Mouse (Mus musculus) heart, adult 2 months (tissue): ENCODE results near the gene Emid1.
A peak's percentile ranks its signal among the peaks of the same experiment; 100 is the strongest.

Experiments
- CTCF ChIP-seq: fragments of 200-600 bp; IDR thresholded peaks from 2 replicates; pipeline ENCODE4 v1.8.1; 2022; ENCODE audit warnings: antibody characterized with exemption, mild to moderate bottlenecking, moderate library complexity
- EP300 ChIP-seq: fragments of 200-500 bp; IDR thresholded peaks from 2 replicates; pipeline ENCODE4 v1.6.1; 2011; ENCODE audit warnings: low read depth, low read length, control low read depth; ENCODE audit not compliant: insufficient read depth
- POLR2A ChIP-seq: fragments of 200-500 bp; IDR thresholded peaks from 2 replicates; pipeline ENCODE4 v1.6.1; 2011; ENCODE audit warnings: mild to moderate bottlenecking, low read depth, low read length, control low read depth; ENCODE audit not compliant: insufficient read depth

GRCm38 (mm10) chr11:5059704-5060156 lies 92.3 kb downstream of the Emid1 start:
- TF ChIP-seq POLR2A, result no peak
- TF ChIP-seq EP300, result no peak
- peak; percentile 88 for TF ChIP-seq CTCF
